Mouse (Mus musculus) testis, postnatal 10 days (tissue): ENCODE results near the gene Gtse1.

ENCODE experiments used
- DNase-seq: peaks from one replicate; pipeline ENCODE4 v3.0.0; 2021; ENCODE audit warnings: low spot score

The Gtse1 gene

GRCm38 (mm10) chr15:85877336-85877735, 17.8 kb downstream of the Gtse1 start:
- no peak for DNase-seq

- peak; percentile 90 for DNase-seq
Measured at GRCm38 (mm10) chr15:85878848-85879497, 19.4 kb downstream of the Gtse1 start, which contains the start of gene Trmu. Gene Trmu (plus strand): TSS chr15:85879312.

- no peak for DNase-seq
Measured at GRCm38 (mm10) chr15:85879498-85879895, 20.0 kb downstream of the Gtse1 start.

- no peak for DNase-seq
Measured at GRCm38 (mm10) chr15:85885606-85886005, 26.1 kb downstream of the Gtse1 start.

GRCm38 (mm10) chr15:85889235-85889634, 29.7 kb downstream of the Gtse1 start:
- DNase-seq, result no peak

GRCm38 (mm10) chr15:85891971-85892370, 32.4 kb downstream of the Gtse1 start:
- DNase-seq, result no peak

GRCm38 (mm10) chr15:85892498-85893118, 33.1 kb downstream of the Gtse1 start:
- DNase-seq, result no peak

- DNase-seq, result no peak
Measured at GRCm38 (mm10) chr15:85893871-85894270, 34.3 kb downstream of the Gtse1 start.

- peak; percentile 93 for DNase-seq
Measured at GRCm38 (mm10) chr15:85896284-85896683, 36.7 kb downstream of the Gtse1 start.

- DNase-seq, result no peak
Measured at GRCm38 (mm10) chr15:85897113-85897512, 37.6 kb downstream of the Gtse1 start.

GRCm38 (mm10) chr15:85899396-85899795, 39.9 kb downstream of the Gtse1 start:
- DNase-seq, result no peak

- no peak for DNase-seq
Measured at GRCm38 (mm10) chr15:85900318-85900717, 40.8 kb downstream of the Gtse1 start.

- no peak for DNase-seq
Measured at GRCm38 (mm10) chr15:85900801-85901200, 41.3 kb downstream of the Gtse1 start.

GRCm38 (mm10) chr15:85902505-85902904, 43.0 kb downstream of the Gtse1 start:
- DNase-seq, result no peak

- no peak for DNase-seq
Measured at GRCm38 (mm10) chr15:85903826-85904225, 44.3 kb downstream of the Gtse1 start.

- no peak for DNase-seq
Measured at GRCm38 (mm10) chr15:85908660-85909491, 49.3 kb downstream of the Gtse1 start.

GRCm38 (mm10) chr15:85909492-85909829, 49.9 kb downstream of the Gtse1 start:
- DNase-seq, result no peak

- DNase-seq, result peak; percentile 70
Measured at GRCm38 (mm10) chr15:85909931-85910330, 50.4 kb downstream of the Gtse1 start.

GRCm38 (mm10) chr15:85913605-85914004, 54.1 kb downstream of the Gtse1 start:
- peak; percentile 91 for DNase-seq

GRCm38 (mm10) chr15:85919191-85919891, 59.8 kb downstream of the Gtse1 start:
- no peak for DNase-seq

- DNase-seq, result no peak
Measured at GRCm38 (mm10) chr15:85919892-85920248, 60.3 kb downstream of the Gtse1 start.

- no peak for DNase-seq
Measured at GRCm38 (mm10) chr15:85921855-85922254, 62.3 kb downstream of the Gtse1 start.
